Mouse (Mus musculus): Measurements from ENCODE around the gene Dnm3. TPM values are rescaled to one million over a fixed set of nuclear protein-coding genes. Genes with fewer than 3 reads are reported as not detected.

Gene Dnm3
- polyA plus RNA-seq, 1 experiment from 2014 or later: 6.5 TPM

DNA sequence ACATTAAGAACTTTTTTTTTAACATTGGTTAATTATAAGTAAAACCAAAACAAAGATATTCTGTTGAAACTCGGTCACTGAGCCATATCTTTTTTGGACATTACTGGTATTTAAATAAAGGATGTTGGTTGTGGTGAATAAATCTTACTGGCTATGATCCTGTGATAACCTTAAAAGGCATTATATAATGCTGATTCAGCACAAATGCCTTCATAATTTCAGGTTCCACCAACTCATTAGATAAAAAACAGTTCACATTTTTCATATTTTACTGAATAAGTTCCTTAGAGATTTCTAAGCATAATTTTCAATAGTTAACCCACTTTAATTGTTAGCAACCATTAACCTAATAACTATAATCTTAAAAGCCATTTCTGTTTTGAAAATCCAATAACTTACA lies 4.9 kb downstream of the Dnm3 start:
- Histone ChIP-seq H3K4me2 (replicated peaks; ENCODE audit: low read depth, low read length) (no peak overlapping the region), H3K9ac (ENCODE audit: low read depth, low read length) (no peak overlapping the region), H3K4me3 (ENCODE audit: low read length) (no peak overlapping the region), H3K27ac (ENCODE audit: low read depth, low read length) (no peak overlapping the region), H3K27me3 (ENCODE audit: control insufficient read depth, insufficient read depth, low read length) (peaks cover 16% of the 10 kb centered on the region), H3K36me3 (ENCODE audit: control insufficient read depth, insufficient read depth, low read length) (no peaks in the 10 kb centered on the region), H3K9me3 (ENCODE audit: control insufficient read depth, low read length) (no peaks in the 10 kb centered on the region), H3K4me1 (ENCODE audit: control insufficient read depth, insufficient read depth, low read length) (no peaks in the 10 kb centered on the region)
- ATAC-seq (ENCODE audit: low FRiP score, low TSS enrichment): no peak
- WGBS: 61% methylated on average over 1 of the region's 1 CpGs

DNA sequence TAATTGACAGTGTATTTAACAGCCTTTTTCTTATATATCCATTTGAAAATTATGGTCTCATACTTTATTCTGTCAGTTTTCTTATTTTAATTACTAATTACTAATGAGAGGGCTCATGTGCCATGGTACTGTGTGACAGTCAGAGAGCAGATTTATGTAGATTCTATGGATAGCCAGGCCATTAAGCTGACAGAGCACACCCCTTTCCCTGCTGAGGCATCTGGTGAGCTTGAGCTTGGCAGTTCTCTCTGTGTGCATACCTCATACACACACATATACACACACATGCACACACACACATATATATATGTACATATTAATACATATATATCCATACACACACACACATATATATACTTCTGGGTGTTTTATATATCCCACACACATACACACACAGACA lies 6.7 kb downstream of the Dnm3 start:
- Histone ChIP-seq H3K4me3 (ENCODE audit: low read length) (no peak overlapping the region), H3K9me3 (ENCODE audit: control insufficient read depth, low read length) (no peaks in the 10 kb centered on the region), H3K36me3 (ENCODE audit: control insufficient read depth, insufficient read depth, low read length) (no peaks in the 10 kb centered on the region), H3K4me2 (replicated peaks; ENCODE audit: low read depth, low read length) (no peak overlapping the region), H3K4me1 (ENCODE audit: control insufficient read depth, insufficient read depth, low read length) (no peaks in the 10 kb centered on the region), H3K27ac (ENCODE audit: low read depth, low read length) (no peak overlapping the region), H3K9ac (ENCODE audit: low read depth, low read length) (no peak overlapping the region), H3K27me3 (ENCODE audit: control insufficient read depth, insufficient read depth, low read length) (peaks cover 4% of the 10 kb centered on the region; the same call in 1 of the 2 replicates)
- ATAC-seq (ENCODE audit: low FRiP score, low TSS enrichment): no peak

DNA sequence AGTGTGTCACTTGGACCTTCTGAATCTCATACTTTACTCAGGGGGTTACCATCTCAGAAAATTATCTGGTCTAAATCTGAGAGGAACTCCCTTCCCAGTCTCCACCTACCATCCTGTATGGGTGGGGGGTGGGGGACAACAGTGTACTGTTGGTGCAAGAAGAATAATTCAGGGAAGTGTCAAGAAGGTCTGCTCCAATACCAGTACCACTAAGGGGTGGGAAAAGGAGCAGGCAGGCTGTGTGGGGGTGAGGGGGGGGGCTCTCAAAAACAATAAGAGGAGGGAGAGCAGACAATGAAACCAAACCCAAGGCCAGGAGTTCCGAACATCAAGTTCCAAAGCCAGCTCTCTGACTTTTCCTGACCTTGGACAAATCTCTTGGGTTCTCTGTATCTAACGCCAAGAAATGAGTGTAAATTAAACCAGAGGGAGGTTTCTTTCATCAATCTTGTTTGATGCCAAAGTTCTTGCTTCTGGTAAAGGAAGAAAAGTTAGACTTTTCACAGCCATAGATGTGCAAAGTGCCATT lies 8.0 kb downstream of the Dnm3 start:
- Histone ChIP-seq H3K4me3 (ENCODE audit: low read length) (no peak overlapping the region), H3K9me3 (ENCODE audit: control insufficient read depth, low read length) (no peaks in the 10 kb centered on the region), H3K4me1 (ENCODE audit: control insufficient read depth, insufficient read depth, low read length) (no peaks in the 10 kb centered on the region), H3K36me3 (ENCODE audit: control insufficient read depth, insufficient read depth, low read length) (no peaks in the 10 kb centered on the region), H3K27ac (ENCODE audit: low read depth, low read length) (no peak overlapping the region), H3K27me3 (ENCODE audit: control insufficient read depth, insufficient read depth, low read length) (no peaks in the 10 kb centered on the region), H3K4me2 (replicated peaks; ENCODE audit: low read depth, low read length) (no peak overlapping the region), H3K9ac (ENCODE audit: low read depth, low read length) (no peak overlapping the region)
- WGBS: 25% methylated on average over 2 of the region's 2 CpGs
- peak; percentile 77 for ATAC-seq (ENCODE audit: low FRiP score, low TSS enrichment)

DNA sequence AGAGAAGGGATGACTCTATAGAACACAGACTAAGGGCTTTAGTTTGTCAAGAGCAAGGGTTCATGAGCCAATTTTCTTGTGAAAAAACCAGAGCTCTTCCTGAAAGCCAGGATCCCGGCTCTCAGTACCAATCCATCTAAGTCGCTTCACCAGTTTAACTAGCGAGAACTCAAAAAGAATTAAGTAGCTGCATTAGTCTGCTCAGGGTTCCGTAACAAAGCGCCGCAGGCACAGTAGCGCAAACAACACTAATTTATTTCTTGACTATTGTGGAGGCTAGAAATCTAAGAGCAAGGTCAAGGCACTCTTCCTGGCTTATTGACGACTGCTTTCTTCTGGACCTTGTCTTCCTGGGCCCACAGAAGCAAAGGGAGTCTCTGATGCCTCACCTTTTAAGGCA lies 14.2 kb downstream of the Dnm3 start:
- Histone ChIP-seq H3K4me3 (ENCODE audit: low read length) (no peak overlapping the region), H3K36me3 (ENCODE audit: control insufficient read depth, insufficient read depth, low read length) (no peaks in the 10 kb centered on the region), H3K4me2 (replicated peaks; ENCODE audit: low read depth, low read length) (no peak overlapping the region), H3K9ac (ENCODE audit: low read depth, low read length) (no peak overlapping the region), H3K4me1 (ENCODE audit: control insufficient read depth, insufficient read depth, low read length) (no peaks in the 10 kb centered on the region), H3K9me3 (ENCODE audit: control insufficient read depth, low read length) (no peaks in the 10 kb centered on the region), H3K27me3 (ENCODE audit: control insufficient read depth, insufficient read depth, low read length) (no peaks in the 10 kb centered on the region), H3K27ac (ENCODE audit: low read depth, low read length) (no peak overlapping the region)
- 70% methylated on average over 8 of the region's 8 CpGs for WGBS
- no peak for ATAC-seq (ENCODE audit: low FRiP score, low TSS enrichment)

DNA sequence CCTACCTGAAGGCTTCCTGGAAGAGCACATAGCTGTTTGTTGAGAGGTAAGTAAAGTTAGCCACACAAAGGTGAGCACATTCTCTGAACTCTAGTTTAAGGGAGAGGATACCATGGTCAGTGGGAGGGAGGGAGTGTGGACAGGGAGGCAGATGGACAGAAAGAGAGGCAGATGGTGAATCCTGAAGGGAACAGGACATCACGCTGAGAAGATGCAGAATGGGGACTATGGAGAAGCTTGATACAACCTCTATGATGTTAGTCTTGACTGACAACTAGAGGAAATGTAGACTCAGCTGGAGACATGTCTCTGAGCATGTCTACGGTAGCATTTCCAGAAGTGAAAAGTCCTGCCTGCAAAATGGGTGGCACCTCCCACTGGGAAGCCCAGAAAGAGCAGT lies 19.1 kb downstream of the Dnm3 start:
- Histone ChIP-seq H3K27me3 (ENCODE audit: control insufficient read depth, insufficient read depth, low read length) (no peaks in the 10 kb centered on the region), H3K9me3 (ENCODE audit: control insufficient read depth, low read length) (no peaks in the 10 kb centered on the region), H3K4me2 (replicated peaks; ENCODE audit: low read depth, low read length) (no peak overlapping the region), H3K27ac (ENCODE audit: low read depth, low read length) (no peak overlapping the region), H3K36me3 (ENCODE audit: control insufficient read depth, insufficient read depth, low read length) (no peaks in the 10 kb centered on the region), H3K4me1 (ENCODE audit: control insufficient read depth, insufficient read depth, low read length) (no peaks in the 10 kb centered on the region), H3K9ac (ENCODE audit: low read depth, low read length) (no peak overlapping the region), H3K4me3 (ENCODE audit: low read length) (no peak overlapping the region)
- no peak for ATAC-seq (ENCODE audit: low FRiP score, low TSS enrichment)
- WGBS: 82% methylated on average over 2 of the region's 2 CpGs

DNA sequence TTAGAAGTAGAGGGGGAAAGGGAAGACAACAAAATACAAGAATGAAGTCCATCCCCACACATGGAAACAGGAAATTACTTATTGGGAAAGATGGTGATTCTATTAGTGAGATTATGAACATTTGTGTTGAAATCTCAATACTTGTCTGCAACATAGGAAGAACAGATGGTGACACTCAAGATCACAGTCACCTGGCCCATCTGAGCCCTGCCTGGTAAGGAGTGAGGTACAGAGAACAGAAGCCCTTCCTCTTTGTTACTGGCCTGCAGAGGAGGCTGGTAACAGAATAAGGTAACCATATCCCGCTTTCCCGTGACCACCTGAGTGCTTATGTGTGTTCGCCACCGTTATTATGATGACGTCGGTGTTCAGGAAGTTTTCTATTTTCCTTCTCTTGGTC lies 21.0 kb downstream of the Dnm3 start:
- no peaks in the 10 kb centered on the region for H3K9me3 ChIP-seq (ENCODE audit: control insufficient read depth, low read length)
- H3K4me1 ChIP-seq (ENCODE audit: control insufficient read depth, insufficient read depth, low read length): peaks cover 4% of the 10 kb centered on the region; the same call in 1 of the 2 replicates
- no peak overlapping the region for H3K9ac ChIP-seq (ENCODE audit: low read depth, low read length)
- no peak overlapping the region for H3K27ac ChIP-seq (ENCODE audit: low read depth, low read length)
- ATAC-seq (ENCODE audit: low FRiP score, low TSS enrichment): no peak
- H3K27me3 ChIP-seq (ENCODE audit: control insufficient read depth, insufficient read depth, low read length): no peaks in the 10 kb centered on the region
- no peak overlapping the region for H3K4me3 ChIP-seq (ENCODE audit: low read length)
- 86% methylated on average over 6 of the region's 6 CpGs for WGBS
- no peaks in the 10 kb centered on the region for H3K36me3 ChIP-seq (ENCODE audit: control insufficient read depth, insufficient read depth, low read length)
- no peak overlapping the region for H3K4me2 ChIP-seq (replicated peaks; ENCODE audit: low read depth, low read length)

DNA sequence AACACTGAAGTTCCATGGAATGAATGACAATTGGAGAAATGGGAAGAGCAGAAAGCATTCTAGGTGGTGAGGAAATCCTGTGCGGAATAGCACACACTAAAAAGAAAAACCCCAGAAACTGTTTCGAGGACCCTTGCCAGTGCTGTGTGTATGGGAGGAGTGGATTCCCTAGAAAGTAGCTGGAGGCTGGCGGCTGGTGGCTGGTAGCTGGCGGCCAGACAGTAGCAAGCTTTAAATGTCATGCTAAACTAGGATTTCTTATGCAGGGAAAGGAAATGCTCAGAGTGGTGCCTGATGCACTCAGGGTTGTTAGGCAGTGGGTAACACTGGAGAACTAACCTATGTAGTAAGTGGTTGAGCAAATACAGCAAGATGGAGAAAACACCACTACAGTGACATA lies 21.4 kb downstream of the Dnm3 start:
- Histone ChIP-seq H3K4me3 (ENCODE audit: low read length) (no peak overlapping the region), H3K36me3 (ENCODE audit: control insufficient read depth, insufficient read depth, low read length) (no peaks in the 10 kb centered on the region), H3K27me3 (ENCODE audit: control insufficient read depth, insufficient read depth, low read length) (no peaks in the 10 kb centered on the region), H3K9me3 (ENCODE audit: control insufficient read depth, low read length) (no peaks in the 10 kb centered on the region), H3K4me1 (ENCODE audit: control insufficient read depth, insufficient read depth, low read length) (peaks cover 4% of the 10 kb centered on the region; the same call in 1 of the 2 replicates), H3K9ac (ENCODE audit: low read depth, low read length) (no peak overlapping the region), H3K4me2 (replicated peaks; ENCODE audit: low read depth, low read length) (no peak overlapping the region), H3K27ac (ENCODE audit: low read depth, low read length) (no peak overlapping the region)
- ATAC-seq (ENCODE audit: low FRiP score, low TSS enrichment): no peak
- 89% methylated on average over 4 of the region's 4 CpGs for WGBS

DNA sequence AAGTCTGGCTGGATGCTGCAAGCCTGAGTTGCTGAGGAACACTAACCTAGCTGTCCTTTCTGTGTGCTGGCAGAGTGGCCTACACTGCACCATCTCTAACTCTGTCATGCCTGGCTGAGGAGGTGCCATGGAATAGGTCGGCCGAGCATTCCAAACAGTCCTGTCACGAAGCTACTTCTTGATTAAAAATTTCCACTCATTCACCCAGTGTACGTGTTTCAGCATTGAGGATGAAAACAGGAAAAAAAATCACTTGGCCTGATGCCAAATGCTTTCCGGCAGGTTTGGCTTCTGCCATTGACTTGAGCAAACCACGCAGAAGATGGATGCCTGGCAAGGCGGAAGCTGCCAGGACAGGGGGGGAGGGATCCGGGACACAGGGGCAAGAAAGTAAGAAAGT lies 24.3 kb downstream of the Dnm3 start:
- no peak overlapping the region; the same call in 1 of the 2 replicates for H3K27ac ChIP-seq (ENCODE audit: low read depth, low read length)
- H3K9ac ChIP-seq (ENCODE audit: low read depth, low read length): no peak overlapping the region
- H3K4me2 ChIP-seq (replicated peaks; ENCODE audit: low read depth, low read length): no peak overlapping the region; the same call in 1 of the 2 replicates

DNA sequence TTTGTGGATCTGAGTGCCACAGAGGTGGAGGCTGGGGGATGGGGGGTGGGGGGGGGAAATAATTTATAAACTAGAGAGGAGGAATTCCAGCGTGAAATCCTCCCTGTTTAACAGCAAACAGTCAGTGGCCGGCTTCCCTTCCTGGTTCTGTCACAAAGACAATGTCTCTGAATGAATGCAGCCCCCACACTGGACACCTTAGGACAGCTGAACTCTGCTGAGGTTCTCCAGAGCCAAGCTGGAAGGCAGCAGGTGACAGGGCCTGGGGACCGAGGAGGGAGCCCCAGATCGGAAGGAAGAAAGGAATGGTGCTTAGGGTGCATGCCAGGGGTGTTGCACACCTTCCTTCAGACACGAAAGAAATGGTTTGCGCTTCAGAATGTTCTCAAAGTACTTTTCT lies 24.8 kb downstream of the Dnm3 start:
- peaks cover 4% of the 10 kb centered on the region; the same call in 1 of the 2 replicates for H3K4me1 ChIP-seq (ENCODE audit: control insufficient read depth, insufficient read depth, low read length)
- no peak for ATAC-seq (ENCODE audit: low FRiP score, low TSS enrichment)
- H3K4me2 ChIP-seq (replicated peaks; ENCODE audit: low read depth, low read length): no peak overlapping the region
- 69% methylated on average over 6 of the region's 6 CpGs for WGBS
- no peaks in the 10 kb centered on the region for H3K27me3 ChIP-seq (ENCODE audit: control insufficient read depth, insufficient read depth, low read length)
- H3K4me3 ChIP-seq (ENCODE audit: low read length): no peak overlapping the region
- no peaks in the 10 kb centered on the region for H3K9me3 ChIP-seq (ENCODE audit: control insufficient read depth, low read length)
- H3K9ac ChIP-seq (ENCODE audit: low read depth, low read length): no peak overlapping the region
- H3K36me3 ChIP-seq (ENCODE audit: control insufficient read depth, insufficient read depth, low read length): no peaks in the 10 kb centered on the region
- no peak overlapping the region; the same call in 1 of the 2 replicates for H3K27ac ChIP-seq (ENCODE audit: low read depth, low read length)

More for the DNA sequence above, 24.3 kb downstream of the Dnm3 start:
- 48% methylated on average over 8 of the region's 8 CpGs for WGBS
- H3K36me3 ChIP-seq (ENCODE audit: control insufficient read depth, insufficient read depth, low read length): no peaks in the 10 kb centered on the region
- no peaks in the 10 kb centered on the region for H3K9me3 ChIP-seq (ENCODE audit: control insufficient read depth, low read length)
- no peaks in the 10 kb centered on the region for H3K27me3 ChIP-seq (ENCODE audit: control insufficient read depth, insufficient read depth, low read length)
- peaks cover 4% of the 10 kb centered on the region; the same call in 1 of the 2 replicates for H3K4me1 ChIP-seq (ENCODE audit: control insufficient read depth, insufficient read depth, low read length)
- no peak overlapping the region for H3K4me3 ChIP-seq (ENCODE audit: low read length)
- peak; percentile 60 for ATAC-seq (ENCODE audit: low FRiP score, low TSS enrichment)

Data from kidney, embryonic 14.5 days (tissue).